Mouse (Mus musculus) liver, postnatal 0 days (tissue): Measurements from ENCODE around the gene Zfp991.
A peak's percentile ranks its signal among the peaks of the same experiment; 100 is the strongest.
"Not testable (repeated sequence)": the region's sequence is repeated elsewhere in the genome, so short reads cannot be mapped to it uniquely, and the experiment has no call there.

Source experiments
- CTCF ChIP-seq: sonication (generic); IDR thresholded peaks from 2 replicates; pipeline ENCODE4 v1.5.1; 2016; ENCODE audit warnings: antibody characterized with exemption, low read depth
- EP300 ChIP-seq: IDR thresholded peaks from 2 replicates; pipeline ENCODE4 v1.6.1; 2016; ENCODE audit warnings: antibody characterized with exemption, low read depth, mild to moderate bottlenecking

DNA sequence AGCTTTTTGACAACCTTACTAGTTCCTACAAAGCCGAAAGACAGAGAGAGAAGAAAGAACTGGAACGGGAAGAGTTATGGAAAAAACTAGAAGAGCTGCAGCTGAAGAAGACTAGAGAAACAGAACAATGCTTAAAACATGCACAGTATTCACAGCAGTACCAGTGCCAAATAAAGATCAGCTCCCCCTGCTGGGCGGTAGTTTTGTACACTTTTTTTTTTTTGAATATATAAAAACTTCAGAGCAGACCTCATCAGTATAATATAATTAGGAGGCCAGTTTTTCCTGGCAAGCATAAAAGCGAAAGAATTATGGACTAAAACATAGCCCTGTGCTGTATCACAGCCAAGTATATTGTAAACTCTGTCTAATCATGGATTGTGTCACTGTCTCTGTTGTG lies 28.0 kb upstream of the Zfp991 start:
- TF ChIP-seq CTCF = 0 out of 2 replicates have a peak, but pooled peaks have one; percentile 1
- TF ChIP-seq EP300 = not testable (repeated sequence)
